Mouse (Mus musculus) stomach, embryonic 14.5 days (tissue): ENCODE measurements around the gene Cbfb. TPM values are rescaled to one million over a fixed set of nuclear protein-coding genes. Genes with fewer than 3 reads are reported as not detected.
A peak's percentile ranks its signal among the peaks of the same experiment; 100 is the strongest.

ENCODE experiments used
- ATAC-seq: fragments of 200-750 bp; cut with Nextera tagmentation; 2 replicates; pipeline ENCODE4 v1.8.0; 2017; ENCODE audit warnings: low read depth, moderate TSS enrichment; ENCODE audit not compliant: insufficient number of reproducible peaks, insufficient read depth, low FRiP score
- H3K27ac ChIP-seq: fragments of 300-500 bp; sonication (generic); 2 replicates; pipeline ENCODE4 v1.5.1; 2014; ENCODE audit warnings: mild to moderate bottlenecking, low read length, moderate library complexity, mixed read lengths
- H3K27me3 ChIP-seq: fragments of 300-500 bp; sonication (generic); 2 replicates; pipeline ENCODE4 v1.6.1; 2014; ENCODE audit warnings: low read length, control low read depth, mixed read lengths; ENCODE audit not compliant: control insufficient read depth, insufficient read depth
- H3K36me3 ChIP-seq: fragments of 300-500 bp; sonication (generic); 2 replicates; pipeline ENCODE4 v1.6.1; 2014; ENCODE audit warnings: mild to moderate bottlenecking, control low read depth, low read length, moderate library complexity, mixed read lengths; ENCODE audit not compliant: control insufficient read depth, insufficient read depth
- H3K4me1 ChIP-seq: fragments of 300-500 bp; sonication (generic); 2 replicates; pipeline ENCODE4 v1.6.1; 2014; ENCODE audit warnings: low read length, control low read depth, mixed read lengths; ENCODE audit not compliant: control insufficient read depth, insufficient read depth
- H3K4me2 ChIP-seq: fragments of 300-500 bp; sonication (generic); replicated peaks from 2 replicates; pipeline ENCODE4 v1.6.1; 2014; ENCODE audit warnings: low read depth, low read length, control low read depth
- H3K4me3 ChIP-seq: fragments of 300-500 bp; sonication (generic); 2 replicates; pipeline ENCODE4 v1.5.1; 2014; ENCODE audit warnings: low read depth, low read length, control low read depth
- H3K9ac ChIP-seq: fragments of 300-500 bp; sonication (generic); replicated peaks from 2 replicates; pipeline ENCODE4 v1.6.1; 2014; ENCODE audit warnings: low read depth, mild to moderate bottlenecking, control low read depth, low read length, moderate library complexity, mixed read lengths
- H3K9me3 ChIP-seq: fragments of 300-500 bp; sonication (generic); 2 replicates; pipeline ENCODE4 v1.6.1; 2016; ENCODE audit warnings: low read depth, low read length, control low read depth; ENCODE audit not compliant: control insufficient read depth
- WGBS: fragments of 180-500 bp; shearing (Covaris S2); extraction: QIAGEN DNeasy Blood & Tissue Kit; methylation state at CpG from one replicate; pipeline ENCODE4 v1.1.7; 2014; 5-methylcytosine and 5-hydroxymethylcytosine counted together
- polyA plus RNA-seq: library from polyadenylated mRNA; unstranded; fragments of >200 nt; fragmentation: Nextera tagmentation; extraction: Ambion mirVana; gene quantifications from 2 replicates; pipeline ENCODE4 v1.2.1, GENCODE M21; 2014

The Cbfb gene
- polyA plus RNA-seq, 1 experiment from 2014 or later = 73.7 TPM

- no peak overlapping the region for H3K9ac ChIP-seq
- H3K4me2 ChIP-seq = no peak overlapping the region
- no peak overlapping the region for H3K27ac ChIP-seq
- no peaks in the 10 kb centered on the region for H3K9me3 ChIP-seq
- 66% methylated on average over 1 of the region's 1 CpGs for WGBS
- H3K4me1 ChIP-seq = no peaks in the 10 kb centered on the region
- no peak for ATAC-seq
- H3K4me3 ChIP-seq = no peak overlapping the region
- H3K36me3 ChIP-seq = peaks cover 8% of the 10 kb centered on the region; the same call in 1 of the 2 replicates
- H3K27me3 ChIP-seq = no peaks in the 10 kb centered on the region
Observed at GRCm38 (mm10) chr8:105205748-105206147, 35.3 kb downstream of the Cbfb start.

GRCm38 (mm10) chr8:105206766-105207275, 36.3 kb downstream of the Cbfb start:
- ATAC-seq = no peak
- H3K9ac ChIP-seq = no peak overlapping the region
- H3K4me2 ChIP-seq = no peak overlapping the region
- peaks cover 9% of the 10 kb centered on the region; the same call in 1 of the 2 replicates for H3K36me3 ChIP-seq
- H3K4me3 ChIP-seq = no peak overlapping the region
- WGBS = 57% methylated on average over 7 of the region's 7 CpGs
- no peaks in the 10 kb centered on the region for H3K27me3 ChIP-seq
- H3K27ac ChIP-seq = no peak overlapping the region
- H3K9me3 ChIP-seq = no peaks in the 10 kb centered on the region
- no peaks in the 10 kb centered on the region for H3K4me1 ChIP-seq

- no peak overlapping the region for H3K27ac ChIP-seq
- no peak for ATAC-seq
- peaks cover 10% of the 10 kb centered on the region; the same call in 1 of the 2 replicates for H3K36me3 ChIP-seq
- no peaks in the 10 kb centered on the region for H3K9me3 ChIP-seq
- H3K4me3 ChIP-seq = no peak overlapping the region
- no peak overlapping the region for H3K9ac ChIP-seq
- H3K27me3 ChIP-seq = no peaks in the 10 kb centered on the region
- H3K4me2 ChIP-seq = no peak overlapping the region
- no peaks in the 10 kb centered on the region for H3K4me1 ChIP-seq
- 84% methylated on average over 2 of the region's 2 CpGs for WGBS
Observed at GRCm38 (mm10) chr8:105207675-105208273, 37.3 kb downstream of the Cbfb start.

- no peak for ATAC-seq
- Histone ChIP-seq H3K4me2 (no peak overlapping the region), H3K4me3 (no peak overlapping the region), H3K27ac (no peak overlapping the region), H3K4me1 (no peaks in the 10 kb centered on the region), H3K27me3 (no peaks in the 10 kb centered on the region), H3K9me3 (no peaks in the 10 kb centered on the region), H3K36me3 (peaks cover 7% of the 10 kb centered on the region; the same call in 1 of the 2 replicates), H3K9ac (no peak overlapping the region)
- 83% methylated on average over 1 of the region's 1 CpGs for WGBS
Observed at GRCm38 (mm10) chr8:105209153-105210110, 39.0 kb downstream of the Cbfb start.

- no peaks in the 10 kb centered on the region for H3K27me3 ChIP-seq
- H3K36me3 ChIP-seq = peaks cover 14% of the 10 kb centered on the region; the same call in 1 of the 2 replicates
- ATAC-seq = no peak
- no peaks in the 10 kb centered on the region for H3K4me1 ChIP-seq
- no peak overlapping the region for H3K4me3 ChIP-seq
- no peak overlapping the region for H3K4me2 ChIP-seq
- no peak overlapping the region for H3K9ac ChIP-seq
- WGBS = 89% methylated on average over 5 of the region's 5 CpGs
- H3K27ac ChIP-seq = no peak overlapping the region
- H3K9me3 ChIP-seq = no peaks in the 10 kb centered on the region
Observed at GRCm38 (mm10) chr8:105214104-105214503, 43.6 kb downstream of the Cbfb start.

- no peak overlapping the region for H3K4me2 ChIP-seq
- H3K27ac ChIP-seq = no peak overlapping the region
- no peak overlapping the region for H3K9ac ChIP-seq
- H3K4me3 ChIP-seq = no peak overlapping the region
- no peak for ATAC-seq
- H3K9me3 ChIP-seq = no peaks in the 10 kb centered on the region
- peaks cover 8% of the 10 kb centered on the region; the same call in 1 of the 2 replicates for H3K36me3 ChIP-seq
- 80% methylated on average over 5 of the region's 5 CpGs for WGBS
- no peaks in the 10 kb centered on the region for H3K4me1 ChIP-seq
- no peaks in the 10 kb centered on the region for H3K27me3 ChIP-seq
Observed at GRCm38 (mm10) chr8:105217926-105218522, 47.5 kb downstream of the Cbfb start.

GRCm38 (mm10) chr8:105223850-105224249, 53.4 kb downstream of the Cbfb start:
- H3K9me3 ChIP-seq = no peaks in the 10 kb centered on the region
- 77% methylated on average over 7 of the region's 7 CpGs for WGBS
- no peak overlapping the region for H3K4me2 ChIP-seq
- no peaks in the 10 kb centered on the region for H3K36me3 ChIP-seq
- no peak overlapping the region for H3K4me3 ChIP-seq
- ATAC-seq = no peak
- peak overlapping the region; percentile 55; the same call in 1 of the 2 replicates for H3K27ac ChIP-seq
- H3K9ac ChIP-seq = no peak overlapping the region
- peaks cover 9% of the 10 kb centered on the region for H3K4me1 ChIP-seq
- no peaks in the 10 kb centered on the region for H3K27me3 ChIP-seq
